Comparison of ENCODE assay signal across 16 mouse cellular contexts in genomic region chr15:13137166-13137565, GRCm38 (mm10). TPM values are rescaled to one million over a fixed set of nuclear protein-coding genes. Genes with fewer than 3 reads are reported as not detected.
DNase-seq lines count a peak whose midpoint lies in the region; ATAC-seq and TF ChIP-seq lines count a peak whose summit lies in the region.
"Had no signal": no experiment of that assay in that cellular context is flagged by ENCODE, and none has a peak within 500 bp of the region (broad histone marks: within the 10 kb centered on the region; RNA-seq: fewer than 3 reads in every experiment).

No protein-coding gene starts in this region.

- no peak overlapping the region for H3K9ac ChIP-seq in embryonic facial prominence, embryonic 14.5 days (ENCODE audit: low read depth, low read length)
- no peak overlapping the region for H3K9ac ChIP-seq in kidney, embryonic 15.5 days
- H3K9ac ChIP-seq in lung, postnatal 0 days (replicated peaks; ENCODE audit: low read depth) = no peak overlapping the region
- H3K9ac ChIP-seq: heart, embryonic 12.5 days; limb, embryonic 12.5 days; liver, embryonic 13.5 days had no signal

- no peaks in the 10 kb centered on the region for H3K9me3 ChIP-seq in embryonic facial prominence, embryonic 14.5 days (ENCODE audit: control insufficient read depth, low read length)
- no peaks in the 10 kb centered on the region for H3K9me3 ChIP-seq in embryonic facial prominence, embryonic 10.5 days
- no peaks in the 10 kb centered on the region for H3K9me3 ChIP-seq in kidney, embryonic 15.5 days (replicated peaks)
- H3K9me3 ChIP-seq in lung, postnatal 0 days (ENCODE audit: low read length) = no peaks in the 10 kb centered on the region
- H3K9me3 ChIP-seq: heart, embryonic 12.5 days; limb, embryonic 12.5 days; liver, embryonic 13.5 days had no signal

- no peaks in the 10 kb centered on the region for H3K36me3 ChIP-seq in embryonic facial prominence, embryonic 14.5 days (ENCODE audit: control insufficient read depth, insufficient read depth, low read length)
- H3K36me3 ChIP-seq in embryonic facial prominence, embryonic 10.5 days (replicated peaks) = peaks cover 5% of the 10 kb centered on the region; the same call in 1 of the 2 replicates
- no peaks in the 10 kb centered on the region for H3K36me3 ChIP-seq in kidney, embryonic 15.5 days
- no peaks in the 10 kb centered on the region for H3K36me3 ChIP-seq in lung, postnatal 0 days (ENCODE audit: insufficient read depth, low read length)
- H3K36me3 ChIP-seq: heart, embryonic 12.5 days; limb, embryonic 12.5 days; liver, embryonic 13.5 days had no signal

- no peaks in the 10 kb centered on the region for H3K4me1 ChIP-seq in embryonic facial prominence, embryonic 14.5 days (ENCODE audit: control insufficient read depth, insufficient read depth, low read length)
- H3K4me1 ChIP-seq in embryonic facial prominence, embryonic 10.5 days = no peaks in the 10 kb centered on the region
- H3K4me1 ChIP-seq in kidney, embryonic 15.5 days = peaks cover 2% of the 10 kb centered on the region; the same call in 1 of the 2 replicates
- no peaks in the 10 kb centered on the region for H3K4me1 ChIP-seq in lung, postnatal 0 days (ENCODE audit: insufficient read depth, low read depth, low read length)
- H3K4me1 ChIP-seq: heart, embryonic 12.5 days; limb, embryonic 12.5 days; liver, embryonic 13.5 days; megakaryocyte, embryonic 14.5 days had no signal

- DNase-seq in embryonic facial prominence, embryonic 14.5 days (ENCODE audit: low spot score) = peak; percentile 13
- DNase-seq in embryonic facial prominence, embryonic 10.5 days (ENCODE audit: low spot score) = no peak
- peak; percentile 19 for DNase-seq in kidney, adult 11 months
- DNase-seq in lung, postnatal 10 days = peak; percentile 11
- no peak for DNase-seq in lung, postnatal 0 days (ENCODE audit: low spot score)
- DNase-seq in right cerebral cortex, postnatal 25 days = no peak
- DNase-seq: B cell, adult 2 months; cerebellum, adult 9-11 months; liver, embryonic 13.5 days; right cerebral cortex, adult 18-20 months had no signal

- TF ChIP-seq CTCF in lung, postnatal 0 days (IDR thresholded peaks at IDR 0.05) = no peak

- TF ChIP-seq EP300 in lung, postnatal 0 days (IDR thresholded peaks at IDR 0.05) = no peak

- no peaks in the 10 kb centered on the region for H3K27me3 ChIP-seq in embryonic facial prominence, embryonic 14.5 days (replicated peaks; ENCODE audit: control insufficient read depth, insufficient read depth, low read length)
- H3K27me3 ChIP-seq in embryonic facial prominence, embryonic 10.5 days (replicated peaks; ENCODE audit: low read depth, poor library complexity, severe bottlenecking) = no peaks in the 10 kb centered on the region
- no peaks in the 10 kb centered on the region for H3K27me3 ChIP-seq in kidney, embryonic 15.5 days
- no peaks in the 10 kb centered on the region for H3K27me3 ChIP-seq in lung, postnatal 0 days (replicated peaks; ENCODE audit: insufficient read depth, low read length)
- H3K27me3 ChIP-seq: heart, embryonic 12.5 days; limb, embryonic 12.5 days; liver, embryonic 13.5 days; megakaryocyte, embryonic 14.5 days had no signal

- no peak for ATAC-seq in embryonic facial prominence, embryonic 14.5 days (ENCODE audit: low read depth)
- ATAC-seq in kidney, embryonic 15.5 days (replicated peaks; ENCODE audit: low FRiP score) = no peak
- no peak for ATAC-seq in lung, postnatal 0 days
- ATAC-seq: midbrain, embryonic 16.5 days had no signal

- 80% methylated on average over 6 of the region's 6 CpGs for WGBS in embryonic facial prominence, embryonic 14.5 days
- 91% methylated on average over 6 of the region's 6 CpGs for WGBS in embryonic facial prominence, embryonic 10.5 days
- 84% methylated on average over 6 of the region's 6 CpGs for whole genome bisulfite sequencing in kidney, embryonic 15.5 days
- 82% methylated on average over 6 of the region's 6 CpGs for WGBS in lung, postnatal 0 days

- H3K4me3 ChIP-seq in embryonic facial prominence, embryonic 14.5 days (ENCODE audit: low read depth, low read length) = no peak overlapping the region
- H3K4me3 ChIP-seq in embryonic facial prominence, embryonic 10.5 days = no peak overlapping the region
- no peak overlapping the region for H3K4me3 ChIP-seq in kidney, embryonic 15.5 days (replicated peaks)
- H3K4me3 ChIP-seq in lung, postnatal 0 days (ENCODE audit: low read depth, low read length) = no peak overlapping the region
- H3K4me3 ChIP-seq: erythroblast, embryonic 14.5 days; heart, embryonic 12.5 days; limb, embryonic 12.5 days; liver, embryonic 13.5 days; megakaryocyte, embryonic 14.5 days had no signal

- no peak overlapping the region for H3K4me2 ChIP-seq in embryonic facial prominence, embryonic 14.5 days (ENCODE audit: low read depth, low read length)
- H3K4me2 ChIP-seq in kidney, embryonic 15.5 days = no peak overlapping the region
- no peak overlapping the region for H3K4me2 ChIP-seq in lung, postnatal 0 days (replicated peaks; ENCODE audit: low read depth, low read length)
- H3K4me2 ChIP-seq: heart, embryonic 12.5 days; limb, embryonic 12.5 days; liver, embryonic 13.5 days had no signal

- H3K27ac ChIP-seq in embryonic facial prominence, embryonic 14.5 days (replicated peaks; ENCODE audit: low read depth, low read length) = no peak overlapping the region
- no peak overlapping the region for H3K27ac ChIP-seq in embryonic facial prominence, embryonic 10.5 days (replicated peaks)
- H3K27ac ChIP-seq in kidney, embryonic 15.5 days = no peak overlapping the region
- H3K27ac ChIP-seq in lung, postnatal 0 days (ENCODE audit: low read length) = no peak overlapping the region
- H3K27ac ChIP-seq: limb, embryonic 12.5 days; liver, embryonic 13.5 days had no signal

RNA-seq across cellular contexts. Expression of gene Cdh6, which starts 36.3 kb away (rescaled TPM):
- polyA plus RNA-seq in embryonic facial prominence, embryonic 14.5 days (2014; fragmentation: Nextera tagmentation; extraction: Ambion mirVana) = 7.6 and 9.6 TPM in 2 replicates
- 15.2 and 15.9 TPM in 2 replicates for polyA plus RNA-seq in embryonic facial prominence, embryonic 10.5 days (2016; fragmentation: Nextera tagmentation; extraction: Ambion mirVana)
- 31.2 and 32.2 TPM in 2 replicates for polyA plus RNA-seq in kidney, embryonic 15.5 days (2015; fragmentation: Nextera tagmentation; extraction: Ambion mirVana)
- polyA plus RNA-seq in lung, postnatal 0 days (2015; fragmentation: Nextera tagmentation; extraction: Ambion mirVana) = 0.48 and 0.51 TPM in 2 replicates
- polyA plus RNA-seq: erythroblast, embryonic 14.5 days had no signal

Comparison
In these comparisons a context has a peak if more than half of its experiments do, and no peak if none do; other contexts are left out.
1. DNase-seq: peak in embryonic facial prominence, embryonic 14.5 days (single experiment), kidney, adult 11 months (single experiment) and lung, postnatal 10 days (single experiment); none in embryonic facial prominence, embryonic 10.5 days (single experiment), lung, postnatal 0 days (single experiment) and right cerebral cortex, postnatal 25 days (single experiment).